Mouse (Mus musculus): ENCODE measurements around the gene Cracr2b.

- TF ChIP-seq CTCF (IDR thresholded peaks at IDR 0.05; ENCODE audit: low read depth) (no peak), EP300 (IDR thresholded peaks at IDR 0.05; ENCODE audit: low read depth) (no peak)
Observed at GRCm38 (mm10) chr7:141501820-141502555, 41.1 kb downstream of the Cracr2b start.
